Mouse (Mus musculus) brain, embryonic 14.5 days (tissue): ENCODE results near the gene Nectin4.

Experiments
- CTCF ChIP-seq: fragments of 200-500 bp; IDR thresholded peaks from 2 replicates; pipeline ENCODE4 v1.5.1; 2012; ENCODE audit warnings: inconsistent platforms, mild to moderate bottlenecking, moderate library complexity, borderline replicate concordance; ENCODE audit not compliant: insufficient read depth, insufficient read length; ENCODE audit errors: extremely low read depth
- POLR2A ChIP-seq: fragments of 200-500 bp; IDR thresholded peaks from 2 replicates; pipeline ENCODE4 v1.6.1; 2012; ENCODE audit warnings: mild to moderate bottlenecking, inconsistent platforms, borderline replicate concordance; ENCODE audit not compliant: poor library complexity, insufficient read depth, insufficient read length, severe bottlenecking; ENCODE audit errors: extremely low read depth

DNA sequence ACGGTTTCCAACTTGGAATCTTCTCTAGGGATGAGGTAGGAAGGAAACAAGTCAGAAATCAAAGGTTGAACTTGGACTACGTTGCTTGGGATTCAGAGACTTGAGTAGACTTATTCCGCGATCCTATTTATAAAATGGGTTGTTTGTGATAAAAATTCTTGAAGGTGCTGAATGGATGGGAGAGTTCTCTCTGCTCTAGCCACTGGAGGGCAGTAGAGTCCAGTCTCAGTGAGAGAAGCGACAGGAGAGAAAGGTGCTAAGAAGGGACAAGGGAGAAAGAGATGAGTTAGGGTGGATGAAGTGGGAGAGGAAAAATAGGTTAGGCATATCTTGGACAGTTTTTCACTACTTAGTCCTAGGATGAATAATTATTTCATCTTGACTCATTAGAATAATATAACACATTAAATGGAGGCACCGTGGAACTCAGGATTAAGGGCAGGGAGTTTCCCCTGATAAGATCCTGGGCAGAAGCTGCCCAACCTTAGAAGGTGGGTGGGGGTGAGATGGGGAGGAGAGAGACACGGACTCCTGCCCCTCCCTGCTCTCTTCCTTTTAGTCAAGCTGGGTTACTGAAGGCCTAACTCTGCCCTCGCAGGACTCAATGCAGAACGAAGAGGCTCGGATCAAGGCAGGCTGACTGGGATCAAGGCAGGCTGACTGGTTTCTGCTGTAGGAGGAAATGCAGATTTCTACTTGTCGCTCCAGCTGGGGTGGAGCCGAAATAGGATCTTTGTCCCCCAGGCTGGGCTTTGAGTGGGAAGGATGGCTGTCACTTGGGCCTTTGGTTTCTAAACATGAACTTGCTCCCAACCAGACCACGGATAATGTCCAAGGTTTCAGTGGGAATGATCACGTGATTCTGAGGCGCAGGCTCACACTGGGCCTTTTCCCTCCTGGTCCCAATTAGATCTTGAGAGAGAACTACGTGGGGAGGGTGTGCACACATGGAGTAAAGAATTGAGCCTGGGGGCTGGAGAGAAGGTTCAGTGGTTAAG, 8.5 kb upstream of the Nectin4 start:
- TF ChIP-seq CTCF (peak; percentile 80; the same call in 1 of the 2 replicates), POLR2A (no peak)
